Mouse (Mus musculus): ENCODE data around the gene Mpig6b.

The Mpig6b gene

DNA sequence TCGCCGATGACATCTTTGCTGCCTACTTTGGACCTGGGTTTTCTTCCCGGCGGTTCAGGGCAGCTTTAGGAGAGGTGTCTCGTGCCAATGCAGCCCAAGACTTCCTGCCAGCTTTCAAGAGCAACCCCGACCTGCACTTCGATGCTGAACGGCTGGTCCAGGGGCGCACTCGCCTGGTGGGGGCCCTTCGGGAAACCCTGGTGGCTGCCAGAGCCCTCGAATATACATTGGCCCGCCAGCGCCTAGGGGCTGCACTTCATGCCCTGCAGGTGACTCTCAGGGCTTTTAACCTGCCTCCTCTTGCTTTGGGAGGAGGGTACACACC, 48.3 kb downstream of the Mpig6b start:
- no peak for DNase-seq (ENCODE audit: low read depth, low spot score)

DNA sequence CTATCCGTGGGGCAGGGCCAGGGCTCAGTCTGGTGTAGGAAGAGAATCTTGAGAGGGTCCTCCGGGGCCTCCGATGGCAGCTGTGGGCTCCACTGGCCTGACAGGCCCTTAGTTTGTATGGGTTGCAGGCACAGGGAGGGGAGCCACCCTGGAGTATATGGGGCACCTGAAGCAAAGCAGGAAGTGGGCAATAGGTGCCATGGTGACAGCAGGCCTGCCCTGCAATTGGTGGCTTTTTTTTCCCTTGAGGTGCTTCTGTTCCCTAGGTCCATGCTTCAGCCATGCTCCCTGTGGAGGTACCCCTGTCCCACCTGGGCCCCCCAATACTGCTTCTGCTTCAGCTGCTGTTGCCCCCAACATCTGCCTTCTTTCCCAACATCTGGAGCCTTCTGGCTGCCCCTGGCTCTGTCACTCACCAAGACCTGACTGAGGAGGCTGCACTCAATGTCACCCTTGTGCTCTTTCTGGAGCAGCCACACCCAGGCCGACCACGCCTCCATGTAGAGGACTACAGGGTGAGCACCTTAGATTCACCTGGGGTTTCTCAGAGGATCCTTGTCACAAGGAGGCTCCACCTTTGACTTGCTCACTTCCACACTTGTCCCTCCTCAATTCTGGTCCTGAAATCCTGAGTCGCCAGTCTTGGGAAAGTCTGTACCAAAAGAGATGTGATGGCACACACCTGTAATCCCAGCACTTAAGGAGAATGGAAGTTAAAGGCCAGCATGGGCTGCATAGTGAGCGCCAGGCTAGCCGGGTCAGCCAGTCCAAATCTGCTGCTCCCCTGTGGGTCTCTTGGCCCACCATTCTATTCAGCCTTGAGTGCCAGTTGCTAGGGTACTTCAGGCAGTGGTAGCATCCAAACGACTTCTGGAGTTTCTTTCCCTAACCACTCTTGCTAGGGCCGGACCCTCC, 48.9 kb downstream of the Mpig6b start:
- no peak for DNase-seq (ENCODE audit: low read depth, low spot score)

DNA sequence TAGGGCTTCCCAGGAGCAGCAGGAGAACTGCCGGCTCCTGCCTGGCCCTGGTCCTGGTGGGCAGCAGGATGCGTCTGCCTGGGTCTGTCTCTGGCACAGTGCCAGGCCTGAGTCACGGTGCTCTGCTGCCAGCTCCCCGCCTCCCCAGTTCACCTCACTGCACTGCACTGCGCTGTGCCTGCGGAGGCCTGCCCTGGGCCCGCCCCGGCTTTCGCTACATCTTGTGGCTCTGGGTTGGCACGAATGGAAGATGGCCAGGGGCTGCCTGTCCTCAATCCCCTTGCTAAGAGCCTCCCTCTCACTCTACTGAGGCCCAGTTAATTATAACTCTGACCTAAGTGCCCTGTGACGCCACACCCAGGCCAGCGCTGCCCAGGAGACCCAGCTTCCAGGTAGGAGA, 49.6 kb downstream of the Mpig6b start, which contains the start of gene Vwa7:
TSS of gene Vwa7 (plus strand) at position 204 of the 400 bp plus-strand sequence.
- no peak for DNase-seq (ENCODE audit: low read depth, low spot score)

DNA sequence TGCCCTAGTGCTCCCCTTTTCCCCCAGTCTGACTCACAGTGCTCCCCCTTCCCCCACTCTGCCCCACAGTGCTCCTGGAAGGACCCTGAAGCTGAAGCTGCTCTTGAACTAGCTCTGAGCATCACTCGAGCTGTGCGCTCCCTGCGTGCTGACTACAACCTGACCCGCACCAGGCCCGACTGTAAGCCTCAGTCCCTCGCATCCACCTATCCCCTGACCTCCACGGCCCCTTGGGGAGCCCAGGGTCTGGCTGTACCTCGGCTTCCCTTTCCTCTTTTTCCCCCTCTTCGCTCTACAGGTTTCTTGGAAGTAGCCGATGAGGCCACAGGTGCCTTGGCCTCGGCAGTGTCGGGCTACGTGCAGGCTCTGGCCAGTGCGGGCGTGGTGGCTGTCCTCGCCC, 50.7 kb downstream of the Mpig6b start:
- no peak for DNase-seq (ENCODE audit: low read depth, low spot score)

DNA sequence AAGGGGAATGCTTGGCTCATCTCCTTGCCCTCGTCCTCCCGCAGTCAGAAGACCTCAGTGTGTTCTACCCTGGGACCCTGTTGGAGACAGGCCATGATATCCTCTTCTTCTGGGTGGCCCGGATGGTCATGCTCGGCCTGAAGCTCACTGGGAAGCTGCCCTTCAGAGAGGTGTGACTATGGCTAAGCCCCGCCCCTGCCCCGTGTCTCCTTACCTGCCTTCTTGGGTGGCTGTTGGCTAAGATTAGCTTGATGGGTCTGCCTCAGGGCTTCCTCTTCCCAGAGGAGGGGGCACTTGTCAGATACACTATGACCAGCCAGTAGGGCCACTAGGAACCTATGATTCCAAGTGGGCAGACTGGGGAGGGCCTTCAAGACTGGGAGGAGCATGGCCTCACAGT, 52.8 kb downstream of the Mpig6b start:
- DNase-seq (ENCODE audit: low read depth, low spot score), result no peak
